In genomic region chr8:124319316-124319652, GRCm38 (mm10) we compare ENCODE assay signal across 17 mouse cellular contexts.
DNase-seq lines count a peak whose midpoint lies in the region; ATAC-seq and TF ChIP-seq lines count a peak whose summit lies in the region.
"Had no signal": no experiment of that assay in that cellular context is flagged by ENCODE, and none has a peak within 500 bp of the region (broad histone marks: within the 10 kb centered on the region; RNA-seq: fewer than 3 reads in every experiment).

No protein-coding gene starts in this region.

- 91% methylated on average over 4 of the region's 4 CpGs for WGBS in midbrain, embryonic 10.5 days
- 93% methylated on average over 4 of the region's 4 CpGs for WGBS in midbrain, embryonic 13.5 days
- WGBS in liver, embryonic 14.5 days (ENCODE audit: insufficient replicate concordance): 6% methylated on average over 4 of the region's 4 CpGs
- 95% methylated on average over 4 of the region's 4 CpGs for WGBS in midbrain, postnatal 0 days

- ATAC-seq in midbrain, embryonic 13.5 days: no peak
- ATAC-seq in liver, embryonic 14.5 days (ENCODE audit: insufficient read depth): peak; percentile 53; the same call in 1 of the 2 replicates
- no peak for ATAC-seq in midbrain, postnatal 0 days (ENCODE audit: low FRiP score)
- ATAC-seq: forebrain, embryonic 16.5 days; intestine, postnatal 0 days had no signal

- H3K9ac ChIP-seq in midbrain, embryonic 13.5 days (replicated peaks): no peak overlapping the region
- H3K9ac ChIP-seq in liver, embryonic 14.5 days (replicated peaks): no peak overlapping the region
- H3K9ac ChIP-seq in midbrain, postnatal 0 days (replicated peaks; ENCODE audit: low read length, poor library complexity, severe bottlenecking): no peak overlapping the region
- H3K9ac ChIP-seq: embryonic facial prominence, embryonic 13.5 days; hindbrain, embryonic 14.5 days; stomach, embryonic 15.5 days had no signal

- TF ChIP-seq CTCF in liver, embryonic 14.5 days (IDR thresholded peaks at IDR 0.05; ENCODE audit: low read depth): no peak
- TF ChIP-seq CTCF in midbrain, postnatal 0 days (IDR thresholded peaks at IDR 0.05): no peak

- H3K36me3 ChIP-seq in midbrain, embryonic 10.5 days: peaks cover 21% of the 10 kb centered on the region
- peaks cover 10% of the 10 kb centered on the region for H3K36me3 ChIP-seq in midbrain, embryonic 13.5 days
- H3K36me3 ChIP-seq in liver, embryonic 14.5 days (replicated peaks; ENCODE audit: control insufficient read depth, insufficient read depth, low read depth): no peaks in the 10 kb centered on the region
- H3K36me3 ChIP-seq in midbrain, postnatal 0 days (ENCODE audit: insufficient read depth, low read length): peaks cover 7% of the 10 kb centered on the region; the same call in 1 of the 2 replicates

- no peaks in the 10 kb centered on the region for H3K9me3 ChIP-seq in midbrain, embryonic 10.5 days (replicated peaks)
- no peaks in the 10 kb centered on the region for H3K9me3 ChIP-seq in midbrain, embryonic 13.5 days
- H3K9me3 ChIP-seq in liver, embryonic 14.5 days (ENCODE audit: control insufficient read depth, low read length): no peaks in the 10 kb centered on the region
- no peaks in the 10 kb centered on the region for H3K9me3 ChIP-seq in midbrain, postnatal 0 days (ENCODE audit: low read length)
- H3K9me3 ChIP-seq: embryonic facial prominence, embryonic 13.5 days; stomach, embryonic 15.5 days had no signal

- no peak for TF ChIP-seq EP300 in liver, embryonic 14.5 days (IDR thresholded peaks at IDR 0.05; ENCODE audit: low read depth)

- no peak overlapping the region for H3K4me3 ChIP-seq in midbrain, embryonic 10.5 days
- no peak overlapping the region for H3K4me3 ChIP-seq in midbrain, embryonic 13.5 days (replicated peaks)
- H3K4me3 ChIP-seq in liver, embryonic 14.5 days (ENCODE audit: insufficient read depth in 1 of 2, low read depth in 2 of 2, low read length in 2 of 2): no peak overlapping the region
- no peak overlapping the region for H3K4me3 ChIP-seq in midbrain, postnatal 0 days (ENCODE audit: low read depth, low read length)
- H3K4me3 ChIP-seq: embryonic facial prominence, embryonic 13.5 days; stomach, embryonic 15.5 days had no signal

- DNase-seq in midbrain, embryonic 10.5 days (ENCODE audit: low spot score): no peak
- peak; percentile 11 for DNase-seq in c-Kit-positive CD71-positive TER-119-positive erythroid progenitor cells, embryonic 14.5 days (ENCODE audit: low spot score)
- no peak for DNase-seq in liver, embryonic 14.5 days (ENCODE audit: low read depth in 3 of 3, low spot score in 3 of 3)
- DNase-seq in thymus, postnatal 14 days: peak; percentile 56
- DNase-seq in frontal cortex, postnatal 25 days (ENCODE audit: low spot score in 2 of 2): no peak
- DNase-seq in midbrain, postnatal 0 days (ENCODE audit: low spot score): no peak
- DNase-seq: adrenal gland, postnatal 25 days; layer of hippocampus, postnatal 36 days; midbrain, embryonic 14.5 days had no signal

- no peak overlapping the region for H3K4me2 ChIP-seq in midbrain, embryonic 13.5 days (replicated peaks)
- H3K4me2 ChIP-seq in liver, embryonic 14.5 days (ENCODE audit: low read depth): no peak overlapping the region
- H3K4me2 ChIP-seq in midbrain, postnatal 0 days (ENCODE audit: low read depth, low read length, poor library complexity, severe bottlenecking): no peak overlapping the region
- H3K4me2 ChIP-seq: embryonic facial prominence, embryonic 13.5 days; hindbrain, embryonic 14.5 days; stomach, embryonic 15.5 days had no signal

- H3K4me1 ChIP-seq in midbrain, embryonic 10.5 days: peaks cover 33% of the 10 kb centered on the region
- peaks cover 67% of the 10 kb centered on the region for H3K4me1 ChIP-seq in midbrain, embryonic 13.5 days (replicated peaks)
- H3K4me1 ChIP-seq in liver, embryonic 14.5 days (replicated peaks; ENCODE audit: control insufficient read depth in 2 of 2, insufficient read depth in 2 of 2, low read length in 1 of 2): peaks cover 8 to 37% of the 10 kb centered on the region in 2 experiments
- peaks cover 24% of the 10 kb centered on the region for H3K4me1 ChIP-seq in midbrain, postnatal 0 days (ENCODE audit: insufficient read depth, low read length)

- H3K27me3 ChIP-seq in midbrain, embryonic 10.5 days (ENCODE audit: low read depth, poor library complexity, severe bottlenecking): no peaks in the 10 kb centered on the region
- H3K27me3 ChIP-seq in midbrain, embryonic 13.5 days: no peaks in the 10 kb centered on the region
- H3K27me3 ChIP-seq in liver, embryonic 14.5 days (ENCODE audit: control insufficient read depth, insufficient read depth, low read length): no peaks in the 10 kb centered on the region
- no peaks in the 10 kb centered on the region for H3K27me3 ChIP-seq in midbrain, postnatal 0 days (ENCODE audit: insufficient read depth, low read length)
- H3K27me3 ChIP-seq: embryonic facial prominence, embryonic 13.5 days; stomach, embryonic 15.5 days had no signal

- H3K27ac ChIP-seq in midbrain, embryonic 10.5 days (replicated peaks): peak overlapping the region; percentile 28; the same call in 1 of the 2 replicates
- no peak overlapping the region for H3K27ac ChIP-seq in midbrain, embryonic 13.5 days
- H3K27ac ChIP-seq in liver, embryonic 14.5 days: no peak overlapping the region
- no peak overlapping the region for H3K27ac ChIP-seq in midbrain, postnatal 0 days (ENCODE audit: low read depth, low read length)
- H3K27ac ChIP-seq: embryonic facial prominence, embryonic 13.5 days; hindbrain, embryonic 14.5 days; kidney, postnatal 0 days; macrophage; stomach, embryonic 15.5 days had no signal

Comparison
In these comparisons a context has a peak if more than half of its experiments do, and no peak if none do; other contexts are left out.
1. DNase-seq: peak in c-Kit-positive CD71-positive TER-119-positive erythroid progenitor cells, embryonic 14.5 days (single experiment) and thymus, postnatal 14 days (single experiment); none in midbrain, embryonic 10.5 days (single experiment), liver, embryonic 14.5 days (0 of 3), frontal cortex, postnatal 25 days (0 of 2) and midbrain, postnatal 0 days (single experiment).